Mouse (Mus musculus): ENCODE results near the gene Slc25a25. TPM values are rescaled to one million over a fixed set of nuclear protein-coding genes. Genes with fewer than 3 reads are reported as not detected.
"Not testable (repeated sequence)": the region's sequence is repeated elsewhere in the genome, so short reads cannot be mapped to it uniquely, and the experiment has no call there.

Gene Slc25a25
- polyA plus RNA-seq, 1 experiment from 2014 or later, result 9.6 TPM

DNA sequence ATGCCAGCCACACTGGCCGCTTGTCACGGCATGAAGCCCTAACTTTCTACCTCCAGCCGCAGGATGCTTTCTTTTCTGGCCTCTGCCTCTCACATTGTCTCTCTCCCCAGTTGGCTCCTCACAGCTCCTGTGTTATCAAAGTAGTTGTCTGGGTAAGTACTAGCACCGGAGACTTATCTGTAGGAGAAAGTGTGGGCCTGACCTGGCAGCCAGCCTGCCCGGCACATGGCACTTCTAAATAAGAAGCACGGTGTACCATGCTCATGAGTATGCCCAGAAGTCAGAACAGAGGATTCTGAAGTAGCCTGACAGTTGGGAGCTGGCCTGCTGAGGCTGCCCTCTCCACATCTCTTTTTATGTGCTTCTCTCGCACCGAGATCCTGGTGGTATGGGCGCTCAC, 34.9 kb upstream of the Slc25a25 start:
- H3K9ac ChIP-seq, result no peak overlapping the region
- H3K27me3 ChIP-seq, result no peaks in the 10 kb centered on the region
- WGBS (ENCODE audit: insufficient replicate concordance), result 62% methylated on average over 9 of the region's 9 CpGs
- no peak overlapping the region for H3K4me2 ChIP-seq
- no peak overlapping the region for H3K4me3 ChIP-seq (replicated peaks)
- H3K9me3 ChIP-seq (replicated peaks), result no peaks in the 10 kb centered on the region
- H3K27ac ChIP-seq (replicated peaks), result no peak overlapping the region
- ATAC-seq (ENCODE audit: insufficient read depth), result 0 out of 2 replicates have a peak, but pooled peaks have one; percentile 49
- peaks cover 16% of the 10 kb centered on the region for H3K4me1 ChIP-seq (replicated peaks)
- H3K36me3 ChIP-seq (replicated peaks), result no peaks in the 10 kb centered on the region

DNA sequence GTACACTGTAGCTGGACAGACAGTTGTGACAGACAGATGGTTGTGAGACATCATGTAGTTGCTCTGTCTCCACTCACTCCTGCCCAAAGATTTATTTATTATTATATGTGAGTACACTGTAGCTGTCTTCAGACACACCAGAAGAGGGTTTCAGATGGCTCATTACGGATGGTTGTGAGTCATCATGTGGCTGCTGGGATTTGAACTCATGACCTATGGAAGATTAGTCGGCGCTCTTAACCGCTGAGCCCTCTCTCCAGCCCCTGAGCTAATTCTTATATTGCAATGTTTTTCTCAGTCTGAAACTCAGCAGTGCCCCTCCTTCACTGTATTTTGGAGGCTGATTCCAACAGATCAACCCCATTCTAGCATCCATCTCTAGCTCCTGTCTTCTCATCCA, 34.5 kb upstream of the Slc25a25 start:
- Histone ChIP-seq H3K4me2 (no peak overlapping the region), H3K4me3 (replicated peaks) (no peak overlapping the region), H3K9ac (no peak overlapping the region), H3K4me1 (replicated peaks) (peaks cover 16% of the 10 kb centered on the region), H3K27me3 (no peaks in the 10 kb centered on the region), H3K27ac (replicated peaks) (no peak overlapping the region), H3K9me3 (replicated peaks) (no peaks in the 10 kb centered on the region), H3K36me3 (replicated peaks) (no peaks in the 10 kb centered on the region)
- 80% methylated on average over 4 of the region's 4 CpGs for WGBS (ENCODE audit: insufficient replicate concordance)
- ATAC-seq (ENCODE audit: insufficient read depth), result no peak

GRCm38 (mm10) chr2:32484933-32485332, 33.7 kb upstream of the Slc25a25 start:
- WGBS (ENCODE audit: insufficient replicate concordance), result 72% methylated on average over 6 of the region's 6 CpGs
- no peak overlapping the region for H3K9ac ChIP-seq

DNA sequence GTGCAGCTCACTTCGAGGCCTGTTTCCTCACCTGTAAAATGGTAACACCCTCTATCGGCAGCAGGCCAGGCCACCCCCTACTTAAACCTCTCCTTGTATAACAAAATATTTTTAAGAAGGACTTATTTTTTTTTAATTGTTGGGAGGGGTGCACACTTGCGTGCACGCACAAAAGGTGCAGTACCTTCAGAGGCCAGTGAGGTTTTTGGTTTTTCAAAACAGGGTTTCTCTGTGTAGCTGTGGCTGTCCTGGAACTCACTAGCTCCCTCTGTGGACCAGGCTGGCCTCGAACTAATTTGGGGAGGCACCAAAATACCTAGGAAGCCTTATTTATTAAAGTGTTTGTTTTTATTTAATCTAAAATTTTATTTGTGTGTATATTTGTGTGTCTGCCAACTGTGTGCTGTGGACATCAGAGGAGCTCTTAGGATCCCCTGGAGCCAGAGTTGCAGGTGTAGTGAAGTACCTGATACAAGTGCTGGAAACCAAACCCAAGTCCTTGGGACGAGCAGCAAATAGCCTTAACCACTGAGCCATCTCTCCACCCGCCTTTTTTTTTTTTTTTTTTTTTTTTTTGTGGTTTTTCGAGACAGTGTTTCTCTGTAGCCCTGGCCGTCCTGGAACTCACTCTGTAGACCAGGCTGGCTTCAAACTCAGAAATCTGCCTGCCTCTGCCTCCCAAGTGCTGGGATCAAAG, 32.1 kb upstream of the Slc25a25 start:
- Histone ChIP-seq H3K27me3 (no peaks in the 10 kb centered on the region), H3K4me2 (no peak overlapping the region), H3K36me3 (replicated peaks) (no peaks in the 10 kb centered on the region), H3K9me3 (replicated peaks) (no peaks in the 10 kb centered on the region), H3K4me3 (replicated peaks) (no peak overlapping the region), H3K4me1 (replicated peaks) (peaks cover 16% of the 10 kb centered on the region), H3K27ac (replicated peaks) (no peak overlapping the region), H3K9ac (no peak overlapping the region)
- ATAC-seq (ENCODE audit: insufficient read depth), result no peak
- 58% methylated on average over 9 of the region's 9 CpGs for WGBS (ENCODE audit: insufficient replicate concordance)

More at GRCm38 (mm10) chr2:32484933-32485332, 33.7 kb upstream of the Slc25a25 start:
- peaks cover 16% of the 10 kb centered on the region for H3K4me1 ChIP-seq (replicated peaks)
- no peaks in the 10 kb centered on the region for H3K9me3 ChIP-seq (replicated peaks)
- no peak overlapping the region for H3K27ac ChIP-seq (replicated peaks)
- H3K4me2 ChIP-seq, result no peak overlapping the region
- no peaks in the 10 kb centered on the region for H3K36me3 ChIP-seq (replicated peaks)
- no peak overlapping the region for H3K4me3 ChIP-seq (replicated peaks)
- no peaks in the 10 kb centered on the region for H3K27me3 ChIP-seq
- ATAC-seq (ENCODE audit: insufficient read depth), result no peak

DNA sequence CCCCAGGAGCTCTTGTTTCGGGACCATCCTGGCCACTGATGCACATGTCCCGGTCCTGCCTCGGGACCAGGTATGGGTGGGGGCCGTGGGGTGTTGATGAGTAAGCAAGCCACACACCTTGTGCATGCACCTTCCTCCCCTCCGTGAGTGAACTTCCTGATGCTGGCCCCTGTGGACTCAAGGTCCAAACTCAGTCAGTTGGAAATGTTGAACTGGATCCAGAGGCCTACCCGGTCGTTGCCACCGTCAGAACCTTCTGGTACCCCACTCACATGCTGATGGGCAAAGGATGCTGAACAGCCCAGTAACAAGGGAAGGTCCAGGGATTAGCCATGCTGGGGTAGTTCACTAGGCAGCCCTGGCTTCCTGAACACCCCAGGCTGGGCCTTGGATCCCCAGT, 31.1 kb upstream of the Slc25a25 start:
- H3K9me3 ChIP-seq (replicated peaks), result no peaks in the 10 kb centered on the region
- 84% methylated on average over 8 of the region's 8 CpGs for WGBS (ENCODE audit: insufficient replicate concordance)
- no peaks in the 10 kb centered on the region for H3K27me3 ChIP-seq
- no peak overlapping the region for H3K4me3 ChIP-seq (replicated peaks)
- H3K9ac ChIP-seq, result no peak overlapping the region
- H3K27ac ChIP-seq (replicated peaks), result no peak overlapping the region
- no peaks in the 10 kb centered on the region for H3K36me3 ChIP-seq (replicated peaks)
- peaks cover 14% of the 10 kb centered on the region for H3K4me1 ChIP-seq (replicated peaks)
- no peak for ATAC-seq (ENCODE audit: insufficient read depth)
- no peak overlapping the region for H3K4me2 ChIP-seq

DNA sequence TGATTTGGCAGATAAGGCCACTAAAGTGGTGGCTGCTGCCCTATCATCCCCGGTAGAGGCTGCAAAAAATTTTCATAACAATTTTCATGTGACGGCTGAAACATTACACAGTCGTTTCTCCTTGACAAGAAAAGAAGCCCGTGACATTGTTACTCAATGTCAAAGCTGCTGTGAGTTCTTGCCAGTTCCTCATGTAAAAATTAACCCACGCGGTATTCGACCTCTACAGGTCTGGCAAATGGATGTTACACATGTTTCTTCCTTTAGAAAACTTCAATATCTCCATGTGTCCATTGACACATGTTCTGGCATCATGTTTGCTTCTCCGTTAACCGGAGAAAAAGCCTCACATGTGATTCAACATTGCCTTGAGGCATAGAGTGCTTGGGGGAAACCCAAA, 24.1 kb upstream of the Slc25a25 start:
- H3K4me2 ChIP-seq; H3K27ac ChIP-seq (replicated peaks); H3K4me3 ChIP-seq (replicated peaks); H3K36me3 ChIP-seq (replicated peaks); H3K27me3 ChIP-seq; H3K9me3 ChIP-seq (replicated peaks); ATAC-seq (ENCODE audit: insufficient read depth); H3K9ac ChIP-seq; H3K4me1 ChIP-seq (replicated peaks): not testable (repeated sequence)
- 85% methylated on average over 5 of the region's 9 CpGs for WGBS (ENCODE audit: insufficient replicate concordance)

DNA sequence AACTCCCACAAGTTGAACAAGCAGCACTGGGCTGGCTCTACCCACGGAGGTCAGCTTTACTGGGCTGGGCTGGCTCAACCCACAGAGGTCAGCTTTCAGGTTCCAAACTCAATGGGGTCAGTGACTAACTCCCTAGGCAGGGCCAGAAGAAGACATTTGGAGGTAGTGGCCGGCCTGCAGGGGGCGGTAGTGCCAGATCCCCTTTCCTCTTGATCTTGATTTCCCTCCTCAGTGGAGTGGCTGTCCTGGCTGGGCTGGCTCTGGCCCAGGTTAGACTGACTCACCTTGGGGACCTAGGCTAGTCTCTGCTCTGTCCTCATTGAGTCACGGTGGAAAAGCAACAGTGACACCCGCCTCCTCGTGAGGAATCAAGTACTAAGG, 20.4 kb upstream of the Slc25a25 start:
- Histone ChIP-seq H3K4me1 (replicated peaks) (peaks cover 7% of the 10 kb centered on the region), H3K36me3 (replicated peaks) (no peaks in the 10 kb centered on the region), H3K27me3 (no peaks in the 10 kb centered on the region), H3K4me3 (replicated peaks) (no peak overlapping the region), H3K4me2 (no peak overlapping the region), H3K27ac (replicated peaks) (no peak overlapping the region), H3K9ac (no peak overlapping the region), H3K9me3 (replicated peaks) (no peaks in the 10 kb centered on the region)
- WGBS (ENCODE audit: insufficient replicate concordance), result 65% methylated on average over 6 of the region's 6 CpGs
- 0 out of 2 replicates have a peak, but pooled peaks have one; percentile 34 for ATAC-seq (ENCODE audit: insufficient read depth)

DNA sequence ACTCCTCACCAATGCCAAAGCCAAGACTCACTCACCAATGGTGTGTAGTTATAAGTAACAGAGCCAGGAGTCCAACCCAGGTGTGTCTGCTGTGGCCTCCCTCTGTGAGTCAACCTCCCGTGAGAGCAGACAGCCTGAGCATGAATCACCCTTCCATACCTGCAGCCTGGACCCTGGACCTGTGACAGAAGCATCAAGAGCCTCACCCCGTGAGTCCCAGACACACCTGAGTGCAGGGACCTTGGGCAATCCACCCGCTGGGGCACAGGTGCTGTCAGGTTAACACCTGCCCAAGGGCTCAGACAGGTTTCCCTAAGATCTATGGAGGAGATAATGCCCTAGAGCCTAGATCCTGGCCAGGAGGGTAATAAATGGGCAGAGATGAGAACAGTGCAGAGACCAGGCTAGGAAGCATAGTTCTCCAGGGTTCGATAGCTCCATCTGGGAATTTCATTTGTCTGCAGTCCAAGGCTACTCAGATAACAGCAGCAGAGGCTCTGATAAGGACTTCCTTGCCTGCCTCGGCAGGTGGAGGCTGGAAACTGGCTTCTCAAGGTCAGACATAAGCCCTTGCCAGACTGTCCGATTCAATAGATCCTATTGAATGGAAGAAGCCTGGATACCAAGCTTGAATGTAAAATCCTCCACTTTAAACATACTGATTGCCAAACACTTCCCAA, 19.9 kb upstream of the Slc25a25 start:
- Histone ChIP-seq H3K4me2 (no peak overlapping the region), H3K4me3 (replicated peaks) (no peak overlapping the region), H3K27me3 (no peaks in the 10 kb centered on the region), H3K9me3 (replicated peaks) (no peaks in the 10 kb centered on the region), H3K27ac (replicated peaks) (no peak overlapping the region), H3K4me1 (replicated peaks) (peaks cover 7% of the 10 kb centered on the region), H3K36me3 (replicated peaks) (no peaks in the 10 kb centered on the region), H3K9ac (no peak overlapping the region)
- no peak for ATAC-seq (ENCODE audit: insufficient read depth)
- 52% methylated on average over 6 of the region's 6 CpGs for WGBS (ENCODE audit: insufficient replicate concordance)

- Histone ChIP-seq H3K4me1 (replicated peaks) (peaks cover 18% of the 10 kb centered on the region), H3K27ac (replicated peaks) (peak overlapping the region; percentile 46; the same call in 1 of the 2 replicates), H3K9ac (no peak overlapping the region), H3K4me2 (no peak overlapping the region), H3K9me3 (replicated peaks) (no peaks in the 10 kb centered on the region), H3K36me3 (replicated peaks) (no peaks in the 10 kb centered on the region), H3K4me3 (replicated peaks) (no peak overlapping the region), H3K27me3 (no peaks in the 10 kb centered on the region)
- peak; percentile 72 for ATAC-seq (ENCODE audit: insufficient read depth)
- 17% methylated on average over 6 of the region's 6 CpGs for WGBS (ENCODE audit: insufficient replicate concordance)
Measured at GRCm38 (mm10) chr2:32464212-32464891, 13.1 kb upstream of the Slc25a25 start.

DNA sequence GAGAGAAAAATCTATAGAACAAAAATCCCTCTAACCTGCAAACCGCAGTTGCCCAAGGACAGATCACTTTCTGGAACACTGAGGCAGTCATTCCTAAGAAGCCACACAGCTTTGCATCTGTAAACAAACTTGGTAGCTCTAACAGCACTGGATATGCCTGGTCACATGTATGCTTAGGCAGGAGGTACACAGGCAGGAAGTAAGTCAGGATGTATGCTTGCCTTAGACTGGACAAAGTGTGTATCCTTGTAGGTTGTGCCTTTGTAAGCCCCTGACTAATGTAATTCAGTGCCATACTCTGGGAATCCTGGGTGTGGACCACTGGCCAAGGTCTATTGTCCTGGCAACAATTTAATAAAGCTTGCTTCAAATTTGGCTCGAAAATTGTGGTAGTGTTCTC, 12.5 kb upstream of the Slc25a25 start:
- H3K4me2 ChIP-seq, result no peak overlapping the region
- no peaks in the 10 kb centered on the region for H3K36me3 ChIP-seq (replicated peaks)
- H3K27me3 ChIP-seq, result no peaks in the 10 kb centered on the region
- 59% methylated on average over 2 of the region's 2 CpGs for WGBS (ENCODE audit: insufficient replicate concordance)
- H3K4me1 ChIP-seq (replicated peaks), result peaks cover 18% of the 10 kb centered on the region
- no peak for ATAC-seq (ENCODE audit: insufficient read depth)
- H3K27ac ChIP-seq (replicated peaks), result no peak overlapping the region
- no peak overlapping the region for H3K9ac ChIP-seq
- no peaks in the 10 kb centered on the region for H3K9me3 ChIP-seq (replicated peaks)
- H3K4me3 ChIP-seq (replicated peaks), result no peak overlapping the region

DNA sequence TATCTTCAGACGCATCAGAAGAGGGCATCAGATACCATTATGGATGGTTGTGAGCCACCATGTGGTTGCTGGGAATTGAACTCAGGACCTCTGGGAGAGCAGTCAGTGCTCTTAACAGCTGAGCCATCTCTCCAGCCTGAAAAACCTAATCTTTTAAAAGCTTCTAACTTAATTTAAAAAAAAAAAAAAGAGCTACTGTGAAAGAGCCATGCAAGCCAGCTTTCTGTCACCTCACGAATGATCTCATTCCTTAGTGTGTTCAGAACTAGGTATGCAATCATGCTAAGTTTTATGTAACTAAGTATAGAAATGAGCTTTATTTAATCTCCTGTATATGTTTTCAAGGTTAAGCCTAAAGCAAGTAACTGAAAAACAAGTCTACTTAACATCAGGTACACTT, 8.4 kb upstream of the Slc25a25 start:
- peaks cover 13% of the 10 kb centered on the region; the same call in 1 of the 2 replicates for H3K36me3 ChIP-seq (replicated peaks)
- H3K4me1 ChIP-seq (replicated peaks), result peaks cover 12% of the 10 kb centered on the region
- no peak for ATAC-seq (ENCODE audit: insufficient read depth)
- no peak overlapping the region for H3K4me3 ChIP-seq (replicated peaks)
- H3K27me3 ChIP-seq, result no peaks in the 10 kb centered on the region
- no peaks in the 10 kb centered on the region for H3K9me3 ChIP-seq (replicated peaks)
- H3K4me2 ChIP-seq, result no peak overlapping the region
- no peak overlapping the region for H3K27ac ChIP-seq (replicated peaks)
- no peak overlapping the region for H3K9ac ChIP-seq
- WGBS (ENCODE audit: insufficient replicate concordance), result 81% methylated on average over 2 of the region's 2 CpGs
